Mouse (Mus musculus) embryonic facial prominence, embryonic 15.5 days (tissue): ENCODE results near the gene Prdm11. TPM values are rescaled to one million over a fixed set of nuclear protein-coding genes. Genes with fewer than 3 reads are reported as not detected.

Experiments used
- ATAC-seq: fragments of 200-750 bp; cut with Nextera tagmentation; 2 replicates; pipeline ENCODE4 v1.8.0; 2017; ENCODE audit warnings: low read depth, moderate TSS enrichment; ENCODE audit not compliant: insufficient number of reproducible peaks, low FRiP score, low TSS enrichment
- H3K27ac ChIP-seq: fragments of 300-500 bp; sonication (generic); replicated peaks from 2 replicates; pipeline ENCODE4 v1.5.1; 2015; ENCODE audit warnings: mild to moderate bottlenecking, inconsistent platforms
- H3K27me3 ChIP-seq: fragments of 300-500 bp; sonication (generic); 2 replicates; pipeline ENCODE4 v1.6.1; 2015; ENCODE audit warnings: inconsistent platforms
- H3K36me3 ChIP-seq: fragments of 300-500 bp; sonication (generic); 2 replicates; pipeline ENCODE4 v1.6.1; 2015; ENCODE audit warnings: mild to moderate bottlenecking, inconsistent platforms
- H3K4me1 ChIP-seq: fragments of 300-500 bp; sonication (generic); 2 replicates; pipeline ENCODE4 v1.6.1; 2015; ENCODE audit warnings: inconsistent platforms
- H3K4me2 ChIP-seq: fragments of 300-500 bp; sonication (generic); replicated peaks from 2 replicates; pipeline ENCODE4 v1.6.1; 2015; ENCODE audit warnings: mild to moderate bottlenecking, inconsistent platforms
- H3K4me3 ChIP-seq: fragments of 300-500 bp; sonication (generic); replicated peaks from 2 replicates; pipeline ENCODE4 v1.5.1; 2015; ENCODE audit warnings: mild to moderate bottlenecking, inconsistent platforms
- H3K9ac ChIP-seq: fragments of 300-500 bp; sonication (generic); 2 replicates; pipeline ENCODE4 v1.6.1; 2015; ENCODE audit warnings: inconsistent platforms
- H3K9me3 ChIP-seq: fragments of 300-500 bp; sonication (generic); replicated peaks from 2 replicates; pipeline ENCODE4 v1.6.1; 2016; ENCODE audit warnings: inconsistent platforms
- WGBS: fragments of 180-500 bp; shearing (Covaris S2); methylation state at CpG from one replicate; pipeline ENCODE4 v1.1.7; 2015; 5-methylcytosine and 5-hydroxymethylcytosine counted together
- polyA plus RNA-seq: library from polyadenylated mRNA; unstranded; fragments of >200 nt; fragmentation: Nextera tagmentation; extraction: Ambion mirVana; gene quantifications from 2 replicates; pipeline ENCODE4 v1.2.1, GENCODE M21; 2015

Gene Prdm11
- polyA plus RNA-seq, 1 experiment from 2014 or later: 12.0 TPM

GRCm38 (mm10) chr2:92958640-92959039, 87.3 kb downstream of the Prdm11 start:
- Histone ChIP-seq H3K9me3 (no peaks in the 10 kb centered on the region), H3K4me3 (no peak overlapping the region), H3K4me2 (no peak overlapping the region), H3K9ac (no peak overlapping the region), H3K36me3 (no peaks in the 10 kb centered on the region), H3K4me1 (no peaks in the 10 kb centered on the region), H3K27ac (peak overlapping the region; percentile 44; the same call in 1 of the 2 replicates), H3K27me3 (no peaks in the 10 kb centered on the region)
- 27% methylated on average over 4 of the region's 4 CpGs for WGBS
- no peak for ATAC-seq

- no peaks in the 10 kb centered on the region for H3K4me1 ChIP-seq
- H3K9ac ChIP-seq: no peak overlapping the region
- no peaks in the 10 kb centered on the region for H3K36me3 ChIP-seq
- no peaks in the 10 kb centered on the region for H3K27me3 ChIP-seq
- no peaks in the 10 kb centered on the region for H3K9me3 ChIP-seq
- ATAC-seq: no peak
- no peak overlapping the region for H3K4me3 ChIP-seq
- no peak overlapping the region for H3K4me2 ChIP-seq
- no peak overlapping the region for H3K27ac ChIP-seq
- 88% methylated on average over 2 of the region's 2 CpGs for WGBS
These were observed 89.0 kb downstream of the Prdm11 start for GRCm38 (mm10) chr2:92956943-92957342.

- no peak overlapping the region for H3K27ac ChIP-seq
- WGBS: 43% methylated on average over 11 of the region's 11 CpGs
- no peaks in the 10 kb centered on the region for H3K9me3 ChIP-seq
- H3K4me3 ChIP-seq: no peak overlapping the region
- no peaks in the 10 kb centered on the region for H3K27me3 ChIP-seq
- H3K9ac ChIP-seq: no peak overlapping the region
- H3K36me3 ChIP-seq: no peaks in the 10 kb centered on the region
- no peak overlapping the region for H3K4me2 ChIP-seq
- no peak for ATAC-seq
- no peaks in the 10 kb centered on the region for H3K4me1 ChIP-seq
These were observed 91.4 kb downstream of the Prdm11 start for GRCm38 (mm10) chr2:92954404-92955114.

- Histone ChIP-seq H3K4me1 (peaks cover 5% of the 10 kb centered on the region), H3K9me3 (no peaks in the 10 kb centered on the region), H3K4me3 (no peak overlapping the region), H3K9ac (0 out of 2 replicates have a peak overlapping the region, but pooled peaks have one; percentile 6), H3K27ac (no peak overlapping the region), H3K36me3 (no peaks in the 10 kb centered on the region), H3K4me2 (no peak overlapping the region), H3K27me3 (no peaks in the 10 kb centered on the region)
- WGBS: 88% methylated on average over 17 of the region's 17 CpGs
- no peak for ATAC-seq
These were observed 92.5 kb downstream of the Prdm11 start for GRCm38 (mm10) chr2:92953450-92953849.

- Histone ChIP-seq H3K4me3 (no peak overlapping the region), H3K9me3 (no peaks in the 10 kb centered on the region), H3K27me3 (no peaks in the 10 kb centered on the region), H3K9ac (no peak overlapping the region), H3K27ac (no peak overlapping the region), H3K4me1 (peaks cover 21% of the 10 kb centered on the region), H3K4me2 (no peak overlapping the region), H3K36me3 (no peaks in the 10 kb centered on the region)
- no peak for ATAC-seq
- 24% methylated on average over 1 of the region's 1 CpGs for whole genome bisulfite sequencing
These were observed 96.4 kb downstream of the Prdm11 start for GRCm38 (mm10) chr2:92949518-92949917.

- whole genome bisulfite sequencing: 47% methylated on average over 7 of the region's 7 CpGs
These were observed 97.2 kb downstream of the Prdm11 start for GRCm38 (mm10) chr2:92948699-92949300.

GRCm38 (mm10) chr2:92947981-92948698, 97.8 kb downstream of the Prdm11 start:
- 0 out of 2 replicates have a peak overlapping the region, but pooled peaks have one; percentile 12 for H3K4me2 ChIP-seq

More at GRCm38 (mm10) chr2:92948699-92949300, 97.2 kb downstream of the Prdm11 start:
- ATAC-seq: no peak
- Histone ChIP-seq H3K9ac (no peak overlapping the region), H3K4me3 (no peak overlapping the region), H3K9me3 (no peaks in the 10 kb centered on the region), H3K27ac (0 out of 2 replicates have a peak overlapping the region, but pooled peaks have one; percentile 22), H3K36me3 (no peaks in the 10 kb centered on the region), H3K4me1 (peaks cover 21% of the 10 kb centered on the region), H3K27me3 (no peaks in the 10 kb centered on the region), H3K4me2 (no peak overlapping the region)

GRCm38 (mm10) chr2:92945824-92946598, 100.0 kb downstream of the Prdm11 start:
- no peak overlapping the region for H3K9ac ChIP-seq
- H3K9me3 ChIP-seq: no peaks in the 10 kb centered on the region
- no peaks in the 10 kb centered on the region for H3K27me3 ChIP-seq
- H3K4me3 ChIP-seq: no peak overlapping the region
- no peak for ATAC-seq
- no peaks in the 10 kb centered on the region for H3K36me3 ChIP-seq
- whole genome bisulfite sequencing: 84% methylated on average over 11 of the region's 11 CpGs
- peaks cover 21% of the 10 kb centered on the region for H3K4me1 ChIP-seq
- no peak overlapping the region for H3K4me2 ChIP-seq
- no peak overlapping the region for H3K27ac ChIP-seq

More at GRCm38 (mm10) chr2:92947981-92948698, 97.8 kb downstream of the Prdm11 start:
- Histone ChIP-seq H3K9ac (no peak overlapping the region), H3K9me3 (no peaks in the 10 kb centered on the region), H3K4me3 (no peak overlapping the region), H3K27ac (no peak overlapping the region), H3K4me1 (peaks cover 21% of the 10 kb centered on the region), H3K36me3 (no peaks in the 10 kb centered on the region), H3K27me3 (no peaks in the 10 kb centered on the region)
- peak; percentile 82 for ATAC-seq
- WGBS: 6% methylated on average over 12 of the region's 12 CpGs

GRCm38 (mm10) chr2:92945125-92945746, 100.7 kb downstream of the Prdm11 start:
- ATAC-seq: no peak
- no peaks in the 10 kb centered on the region for H3K27me3 ChIP-seq
- no peak overlapping the region for H3K4me3 ChIP-seq
- no peak overlapping the region for H3K9ac ChIP-seq
- no peak overlapping the region for H3K4me2 ChIP-seq
- no peak overlapping the region for H3K27ac ChIP-seq
- no peaks in the 10 kb centered on the region for H3K36me3 ChIP-seq
- peaks cover 21% of the 10 kb centered on the region for H3K4me1 ChIP-seq
- no peaks in the 10 kb centered on the region for H3K9me3 ChIP-seq
- 90% methylated on average over 11 of the region's 11 CpGs for WGBS

GRCm38 (mm10) chr2:92944356-92944755, 101.6 kb downstream of the Prdm11 start:
- 86% methylated on average over 3 of the region's 3 CpGs for WGBS
- no peak overlapping the region for H3K4me2 ChIP-seq
- peaks cover 21% of the 10 kb centered on the region for H3K4me1 ChIP-seq
- ATAC-seq: no peak
- no peaks in the 10 kb centered on the region for H3K36me3 ChIP-seq
- no peaks in the 10 kb centered on the region for H3K27me3 ChIP-seq
- no peak overlapping the region for H3K9ac ChIP-seq
- no peak overlapping the region for H3K27ac ChIP-seq
- no peaks in the 10 kb centered on the region for H3K9me3 ChIP-seq
- H3K4me3 ChIP-seq: no peak overlapping the region
